In genomic region chr4:133755861-133756371, GRCm38 (mm10) we compare ENCODE assay signal across 8 mouse cellular contexts. TPM values are rescaled to one million over a fixed set of nuclear protein-coding genes. Genes with fewer than 3 reads are reported as not detected.
DNase-seq lines count a peak whose midpoint lies in the region; ATAC-seq and TF ChIP-seq lines count a peak whose summit lies in the region.

No protein-coding gene starts in this region.

- H3ac ChIP-seq in C2C12 (ENCODE audit: control insufficient read depth, insufficient read length, low read depth), result peak overlapping the region; percentile 53

- H3K4me3 ChIP-seq in heart, embryonic 13.5 days, result peak overlapping the region; percentile 100
- peak overlapping the region; percentile 33 for H3K4me3 ChIP-seq in C2C12 (ENCODE audit: insufficient read depth, poor library complexity, severe bottlenecking)
- peak overlapping the region; percentile 62 for H3K4me3 ChIP-seq in intestine, embryonic 15.5 days (replicated peaks)
- peak overlapping the region; percentile 62 for H3K4me3 ChIP-seq in neural tube, embryonic 11.5 days (ENCODE audit: low read depth, low read length)

- no peak for TF ChIP-seq CTCF in C2C12 (IDR thresholded peaks at IDR 0.05; ENCODE audit: control insufficient read depth, insufficient read depth, insufficient read length)

- peaks cover 36% of the 10 kb centered on the region for H3K79me2 ChIP-seq in C2C12 (ENCODE audit: control insufficient read depth, insufficient read depth)

- peaks cover 20% of the 10 kb centered on the region for H3K4me1 ChIP-seq in heart, embryonic 13.5 days
- H3K4me1 ChIP-seq in intestine, embryonic 15.5 days (replicated peaks), result peaks cover 18% of the 10 kb centered on the region
- peaks cover 17% of the 10 kb centered on the region for H3K4me1 ChIP-seq in neural tube, embryonic 11.5 days (ENCODE audit: control insufficient read depth, insufficient read depth, low read length)

- no peak for DNase-seq in heart, adult 9 months (ENCODE audit: low spot score in 2 of 2)
- DNase-seq in embryo, embryonic 10 days (ENCODE audit: low spot score), result peak; percentile 75
- DNase-seq in neural tube, embryonic 11.5 days (ENCODE audit: low spot score), result peak; percentile 53
- no peak for DNase-seq in urinary bladder, postnatal 36 days (ENCODE audit: low spot score in 2 of 2)

- peak overlapping the region; percentile 100 for H3K27ac ChIP-seq in heart, embryonic 13.5 days (replicated peaks)
- H3K27ac ChIP-seq in intestine, embryonic 15.5 days, result peak overlapping the region; percentile 100
- peak overlapping the region; percentile 100 for H3K27ac ChIP-seq in neural tube, embryonic 11.5 days (ENCODE audit: low read depth, low read length)

- ATAC-seq in heart, embryonic 13.5 days (ENCODE audit: extremely low read depth, insufficient number of reproducible peaks, low FRiP score, low TSS enrichment), result no peak
- no peak for ATAC-seq in intestine, embryonic 15.5 days
- ATAC-seq in neural tube, embryonic 11.5 days (ENCODE audit: insufficient read depth, low FRiP score, low TSS enrichment), result no peak
- ATAC-seq in activated CD4-positive, CD25-positive, alpha-beta regulatory T cell, adult 4 months, result no peak

- no peaks in the 10 kb centered on the region for H3K27me3 ChIP-seq in heart, embryonic 13.5 days (replicated peaks)
- H3K27me3 ChIP-seq in C2C12 (ENCODE audit: control insufficient read depth, insufficient read depth, insufficient read length), result no peaks in the 10 kb centered on the region
- no peaks in the 10 kb centered on the region for H3K27me3 ChIP-seq in intestine, embryonic 15.5 days (replicated peaks)
- no peaks in the 10 kb centered on the region for H3K27me3 ChIP-seq in neural tube, embryonic 11.5 days (ENCODE audit: control insufficient read depth, insufficient read depth, low read length)

- H3K36me3 ChIP-seq in heart, embryonic 13.5 days, result no peaks in the 10 kb centered on the region
- no peaks in the 10 kb centered on the region for H3K36me3 ChIP-seq in C2C12 (ENCODE audit: control insufficient read depth, insufficient read depth)
- H3K36me3 ChIP-seq in intestine, embryonic 15.5 days, result no peaks in the 10 kb centered on the region
- H3K36me3 ChIP-seq in neural tube, embryonic 11.5 days (ENCODE audit: control insufficient read depth, insufficient read depth, low read length), result no peaks in the 10 kb centered on the region

- peaks cover 16% of the 10 kb centered on the region for H3K79me3 ChIP-seq in C2C12 (ENCODE audit: low read depth)

- peak overlapping the region; percentile 88 for H3K4me2 ChIP-seq in heart, embryonic 13.5 days
- peak overlapping the region; percentile 94 for H3K4me2 ChIP-seq in intestine, embryonic 15.5 days (replicated peaks)
- peak overlapping the region; percentile 99 for H3K4me2 ChIP-seq in neural tube, embryonic 11.5 days (ENCODE audit: low read depth)

- H3K9ac ChIP-seq in heart, embryonic 13.5 days, result peak overlapping the region; percentile 100
- H3K9ac ChIP-seq in intestine, embryonic 15.5 days, result peak overlapping the region; percentile 100
- peak overlapping the region; percentile 89 for H3K9ac ChIP-seq in neural tube, embryonic 11.5 days (ENCODE audit: low read length)

- 15% methylated on average over 11 of the region's 11 CpGs for WGBS in heart, embryonic 13.5 days
- 6% methylated on average over 11 of the region's 11 CpGs for WGBS in intestine, embryonic 15.5 days
- WGBS in neural tube, embryonic 11.5 days, result 3% methylated on average over 11 of the region's 11 CpGs

- no peaks in the 10 kb centered on the region for H3K9me3 ChIP-seq in heart, embryonic 13.5 days
- no peaks in the 10 kb centered on the region for H3K9me3 ChIP-seq in intestine, embryonic 15.5 days
- H3K9me3 ChIP-seq in neural tube, embryonic 11.5 days (ENCODE audit: control insufficient read depth, low read length), result no peaks in the 10 kb centered on the region

TF ChIP-seq in C2C12, 6 proteins besides CTCF, POLR2A, EP300 and RAD21:
- TF ChIP-seq FOSL1 (IDR thresholded peaks at IDR 0.05; ENCODE audit: insufficient read depth, low read length, poor library complexity, severe bottlenecking) (no peak), USF1 (IDR thresholded peaks at IDR 0.05; ENCODE audit: low read depth) (no peak), MYOG (IDR thresholded peaks at IDR 0.05; ENCODE audit: control insufficient read depth, extremely low read depth, insufficient read length) (no peak), CEBPB (IDR thresholded peaks at IDR 0.05; ENCODE audit: low read depth) (no peak), MAX (IDR thresholded peaks at IDR 0.05) (peak; percentile 94)

RNA-seq across cellular contexts. Expression of gene Arid1a, which starts 0.7 kb away (rescaled TPM):
- 21.1 and 21.2 TPM in 2 replicates for polyA plus RNA-seq in heart, embryonic 13.5 days (2015; fragmentation: Nextera tagmentation; extraction: Ambion mirVana)
- polyA plus RNA-seq in C2C12 (2012; fragmentation: generic; extraction: Trizol), result 24.7 TPM
- 21.6 and 24.9 TPM in 2 replicates for polyA plus RNA-seq in intestine, embryonic 15.5 days (2015; fragmentation: Nextera tagmentation; extraction: Ambion mirVana)
- 42.5 and 43.1 TPM in 2 replicates for polyA plus RNA-seq in neural tube, embryonic 11.5 days (2014; fragmentation: Nextera tagmentation; extraction: Ambion mirVana)
- polyA plus RNA-seq in activated CD4-positive, CD25-positive, alpha-beta regulatory T cell, adult 4 months (2017; shearing (Covaris generic)), result 10 to 100 TPM; 58.4 to 79.1 TPM

Comparison
In these comparisons a context has a peak if more than half of its experiments do, and no peak if none do; other contexts are left out.
1. H3K4me3 ChIP-seq: peak in every context shown above with its lines; median percentile 100 in heart, embryonic 13.5 days; 62 in intestine, embryonic 15.5 days; 62 in neural tube, embryonic 11.5 days; 33 in C2C12.
2. DNase-seq: peak in embryo, embryonic 10 days (single experiment) and neural tube, embryonic 11.5 days (single experiment); none in heart, adult 9 months (0 of 2) and urinary bladder, postnatal 36 days (0 of 2).
3. Peak in every context shown above with its lines, with median percentiles within 50 percentile points of each other: H3K27ac ChIP-seq, H3K4me2 ChIP-seq and H3K9ac ChIP-seq.